Mouse (Mus musculus): ENCODE measurements around the gene Stk4.

The Stk4 gene

DNA sequence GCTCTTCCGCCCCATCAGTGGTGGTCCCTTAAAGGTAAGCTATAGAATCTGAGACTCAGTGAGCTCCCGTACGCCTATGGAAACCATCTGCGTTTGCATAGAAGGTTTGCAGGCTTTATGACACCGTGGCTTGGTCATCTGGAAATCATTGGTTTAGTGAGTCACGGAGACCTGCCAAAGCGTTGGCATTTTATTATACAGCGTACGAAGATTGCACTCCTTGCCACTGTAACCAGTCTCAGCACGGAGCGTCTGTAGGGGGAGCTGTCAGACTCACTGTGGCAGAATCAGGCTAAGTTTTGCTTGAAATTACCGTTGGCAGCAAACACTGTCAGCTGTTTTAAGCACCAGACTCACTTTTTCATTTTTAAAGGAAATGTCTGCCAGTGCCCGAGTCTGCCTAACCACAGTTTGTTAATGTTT, 56.4 kb downstream of the Stk4 start:
- in situ Hi-C loops (cut with MboI; ENCODE audit: low sequenced_read_pairs): no loop called here

DNA sequence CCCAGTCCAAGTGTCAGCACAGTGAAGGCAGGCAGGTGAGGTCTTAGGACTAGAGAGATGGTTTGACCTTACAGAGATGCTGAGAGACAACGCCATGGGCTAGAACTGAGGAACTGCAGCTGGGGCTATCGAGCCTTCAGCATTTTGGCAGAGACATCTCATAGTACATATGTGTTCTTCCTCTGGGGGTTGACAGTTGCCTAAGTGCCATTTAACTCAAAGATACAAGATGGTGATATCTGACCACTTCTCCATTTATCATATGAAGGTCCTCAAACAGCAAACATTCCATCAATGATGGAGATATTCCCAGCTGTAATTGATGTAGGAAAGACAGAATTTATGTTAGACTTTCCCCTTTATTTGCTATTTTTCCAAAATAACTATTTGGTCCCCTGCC, 57.2 kb downstream of the Stk4 start:
- in situ Hi-C loops (cut with MboI; ENCODE audit: low sequenced_read_pairs): no loop called here

DNA sequence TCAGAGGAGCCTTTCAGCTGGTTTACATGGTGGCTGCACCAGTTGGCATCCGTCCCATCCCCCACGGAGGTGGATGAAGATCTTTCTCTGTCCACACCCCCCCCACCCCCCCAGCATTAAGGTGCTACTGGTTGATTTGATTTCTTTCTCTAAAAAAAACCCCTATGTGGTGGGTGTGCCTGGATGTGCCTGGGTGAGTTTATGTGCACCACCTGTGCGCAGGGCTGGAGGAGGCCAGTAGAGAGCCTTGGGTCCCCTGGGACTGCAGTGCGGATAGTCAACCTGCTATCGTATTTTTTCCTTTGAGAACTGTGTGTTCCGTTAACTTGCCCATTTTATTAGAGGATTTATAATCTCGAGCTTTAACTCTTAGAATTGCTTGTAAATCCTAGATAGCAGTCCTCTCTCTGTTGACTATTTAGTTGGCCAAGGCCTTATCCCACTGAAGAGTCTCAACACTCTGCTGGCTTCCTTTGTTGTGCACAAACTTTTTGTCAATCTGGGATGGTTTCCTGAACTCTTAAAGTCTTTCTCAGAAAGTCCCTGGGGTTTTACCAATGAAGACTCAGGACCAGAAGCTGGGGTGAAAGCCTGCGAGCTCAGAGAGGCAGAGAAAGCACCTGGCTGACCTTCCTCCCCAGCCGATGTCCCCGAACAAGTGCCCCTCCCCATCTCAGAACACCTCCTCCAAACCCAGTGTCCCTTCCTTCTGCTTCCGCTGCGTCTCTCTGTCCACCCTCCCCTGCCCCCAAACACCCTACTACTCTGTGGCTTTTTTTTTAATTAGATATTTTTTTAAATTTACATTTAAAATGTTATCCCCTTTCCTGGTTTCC, 58.7 kb downstream of the Stk4 start:
- in situ Hi-C loops (cut with MboI; ENCODE audit: low sequenced_read_pairs): no loop called here

DNA sequence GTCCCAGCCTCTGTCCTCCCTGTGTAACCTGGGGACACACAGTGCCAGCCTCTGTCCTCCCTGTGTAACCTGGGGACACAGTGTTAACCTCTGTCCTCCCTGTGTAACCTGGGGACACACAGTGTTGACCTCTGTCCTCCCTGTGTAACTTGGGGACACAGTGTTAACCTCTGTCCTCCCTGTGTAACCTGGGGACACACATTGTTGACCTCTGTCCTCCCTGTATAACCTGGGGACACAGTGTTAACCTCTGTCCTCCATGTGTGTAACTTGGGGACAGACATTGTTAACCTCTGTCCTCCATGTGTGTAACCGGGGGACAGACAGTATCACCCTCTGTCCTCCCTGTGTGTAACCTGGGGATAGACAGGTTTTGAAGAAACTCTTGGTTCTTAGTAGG, 61.5 kb downstream of the Stk4 start:
- in situ Hi-C loops (cut with MboI; ENCODE audit: low sequenced_read_pairs): no loop called here

DNA sequence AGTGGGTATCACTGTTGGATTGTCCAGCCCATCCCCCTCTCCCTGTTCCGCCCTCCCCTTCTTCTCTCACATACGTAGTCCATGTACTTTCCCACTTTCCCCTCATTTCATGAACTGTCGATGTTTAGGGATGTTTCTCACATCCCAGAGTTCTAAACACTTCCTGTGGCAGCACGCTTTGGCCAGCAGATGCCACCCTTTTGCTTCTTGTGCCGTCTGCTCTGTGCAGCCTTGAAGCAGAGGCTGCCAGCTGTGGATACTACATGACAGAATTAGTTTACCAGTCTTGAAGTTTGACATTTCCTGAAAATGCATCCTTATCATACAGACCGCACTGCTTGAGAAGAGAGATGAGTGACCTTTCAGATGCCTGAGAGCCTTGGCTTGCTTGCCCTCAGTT, 64.4 kb downstream of the Stk4 start:
- in situ Hi-C loops (cut with MboI; ENCODE audit: low sequenced_read_pairs): no loop called here

DNA sequence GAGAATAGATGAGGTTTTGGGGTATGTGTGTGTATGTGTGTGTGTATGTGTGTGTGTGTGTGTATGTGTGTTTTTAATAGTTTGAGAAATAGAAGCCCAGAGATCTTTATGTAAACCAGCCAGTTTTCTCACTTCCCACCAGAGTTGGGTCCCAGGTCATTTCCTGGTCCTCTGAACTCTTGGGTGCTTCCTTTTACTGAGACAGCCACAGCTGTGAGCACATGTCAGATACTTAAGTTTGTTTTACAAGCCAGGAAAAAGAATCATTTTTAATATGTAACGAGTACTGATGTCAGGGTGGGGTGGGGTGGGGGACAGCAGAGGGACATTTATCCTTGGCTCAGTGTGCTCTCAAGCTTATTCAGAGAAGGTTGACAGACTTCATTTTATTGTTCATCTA, 65.2 kb downstream of the Stk4 start:
- in situ Hi-C loops (cut with MboI; ENCODE audit: low sequenced_read_pairs): no loop called here

DNA sequence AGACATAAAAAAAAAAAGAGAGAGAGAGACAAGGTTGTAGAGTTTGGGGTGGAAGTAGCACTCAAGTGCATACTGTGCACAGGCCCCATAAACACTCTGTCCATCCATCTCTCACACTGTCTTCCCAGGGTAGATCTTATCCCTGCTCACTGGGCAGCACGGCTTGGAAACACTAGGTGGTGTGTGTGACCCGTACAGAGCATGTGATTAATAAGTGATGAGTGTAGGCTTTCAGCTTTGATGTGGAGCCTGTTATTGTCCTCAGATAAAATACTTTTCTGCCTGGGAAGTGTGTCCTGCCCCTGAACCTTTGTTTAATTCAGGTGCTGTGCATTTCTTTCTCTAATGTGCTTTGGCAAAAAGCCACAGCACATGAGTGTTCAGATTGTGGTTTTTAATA, 66.3 kb downstream of the Stk4 start:
- in situ Hi-C loops (cut with MboI; ENCODE audit: low sequenced_read_pairs): no loop called here

DNA sequence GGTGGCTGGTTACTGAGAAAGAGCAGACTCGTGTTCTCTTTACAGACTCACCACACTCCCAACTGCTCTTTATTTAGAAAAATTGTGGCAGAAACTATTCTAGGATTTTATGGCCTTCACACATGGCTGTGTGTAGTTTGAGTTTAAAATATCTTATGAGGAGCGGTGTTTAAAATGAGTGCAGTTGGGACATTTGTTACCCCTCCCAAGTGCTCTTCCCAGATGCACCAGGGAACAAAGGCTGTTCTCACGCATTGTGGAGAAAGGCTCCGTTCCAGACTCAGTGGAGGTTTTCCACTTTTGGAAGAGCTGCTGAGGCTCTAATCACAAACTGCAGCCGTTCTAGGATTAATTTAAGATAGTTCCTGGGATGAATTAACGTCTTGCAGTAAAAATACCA, 67.6 kb downstream of the Stk4 start:
- in situ Hi-C loops (cut with MboI; ENCODE audit: low sequenced_read_pairs): no loop called here

DNA sequence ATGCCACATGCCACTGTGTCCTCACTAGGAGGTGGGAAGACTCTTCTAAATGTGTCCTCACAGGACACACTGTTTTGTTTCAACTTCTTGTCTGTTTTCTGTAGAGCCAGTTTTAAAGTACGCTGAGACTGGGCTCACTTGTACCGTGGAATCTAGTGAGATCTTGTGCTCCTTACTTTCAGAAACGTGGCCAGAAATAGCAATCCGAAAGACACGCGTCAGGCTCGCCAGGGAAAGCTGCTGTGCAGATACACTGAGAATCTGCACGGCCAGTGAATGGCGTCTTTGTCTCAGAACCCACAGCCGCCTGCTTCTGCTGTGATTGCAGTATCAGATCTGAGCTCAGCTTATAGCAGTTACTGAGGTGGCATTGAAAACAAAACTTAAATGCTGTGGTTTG, 71.9 kb downstream of the Stk4 start:
- in situ Hi-C loops (cut with MboI; ENCODE audit: low sequenced_read_pairs): no loop called here

DNA sequence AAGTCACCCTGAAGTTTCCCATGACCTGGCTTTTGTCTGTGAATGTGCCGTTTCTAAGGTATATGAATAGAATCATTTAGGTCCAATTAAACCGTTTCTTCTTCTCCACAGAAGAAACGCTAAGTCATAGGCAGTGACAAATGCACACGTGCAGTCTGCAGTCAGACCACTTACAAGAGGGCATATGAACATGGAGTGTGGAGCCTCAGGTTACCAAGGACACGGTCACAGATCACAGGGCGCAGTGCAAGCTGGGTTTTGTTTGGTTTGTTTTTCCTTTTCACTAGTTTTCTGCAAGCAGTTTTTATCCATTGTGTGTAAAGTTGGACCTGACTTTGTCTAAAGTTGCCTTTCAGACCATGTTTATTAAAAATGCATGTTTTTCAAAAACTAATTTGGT, 73.9 kb downstream of the Stk4 start:
- in situ Hi-C loops (cut with MboI; ENCODE audit: low sequenced_read_pairs): no loop called here

DNA sequence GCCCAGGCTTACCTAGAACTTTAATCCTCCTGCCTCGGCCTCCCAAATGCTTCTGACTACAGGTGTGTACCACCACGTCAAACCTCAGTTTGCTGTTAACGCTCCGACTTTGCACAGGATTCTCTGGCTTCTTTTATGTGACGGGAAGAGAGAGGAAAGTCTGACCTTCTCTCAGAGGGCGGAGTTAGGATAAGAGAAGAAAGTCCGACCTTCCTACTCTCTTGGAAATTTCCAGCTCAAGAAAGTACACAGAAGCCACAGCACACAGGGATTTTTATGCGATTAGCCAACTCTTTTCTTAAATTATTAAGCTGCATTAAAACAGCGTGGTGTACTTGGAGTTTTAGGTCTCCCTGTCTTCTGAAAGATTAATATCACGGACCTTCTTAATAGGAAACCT, 74.4 kb downstream of the Stk4 start:
- in situ Hi-C loops (cut with MboI; ENCODE audit: low sequenced_read_pairs): no loop called here

DNA sequence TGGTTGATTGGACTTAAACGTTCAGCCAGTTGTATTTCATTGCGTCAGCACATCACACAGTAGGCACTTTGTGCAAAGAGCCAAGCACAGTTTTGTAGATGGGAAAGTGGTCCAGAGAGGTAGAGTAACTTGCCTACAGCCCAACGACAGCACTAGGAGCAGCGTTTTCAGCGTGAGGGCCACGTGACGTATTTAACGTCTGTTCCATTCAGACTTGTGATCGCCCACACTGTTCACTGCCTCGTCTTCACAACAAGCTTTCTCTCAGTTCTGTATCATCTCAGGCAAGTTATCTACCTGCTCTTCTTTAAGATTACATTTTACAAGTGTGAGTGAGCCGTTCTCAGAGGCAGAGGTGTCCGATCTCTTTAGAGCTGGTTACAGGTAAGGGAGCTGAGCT, 76.4 kb downstream of the Stk4 start:
- in situ Hi-C loops (cut with MboI; ENCODE audit: low sequenced_read_pairs): no loop called here

DNA sequence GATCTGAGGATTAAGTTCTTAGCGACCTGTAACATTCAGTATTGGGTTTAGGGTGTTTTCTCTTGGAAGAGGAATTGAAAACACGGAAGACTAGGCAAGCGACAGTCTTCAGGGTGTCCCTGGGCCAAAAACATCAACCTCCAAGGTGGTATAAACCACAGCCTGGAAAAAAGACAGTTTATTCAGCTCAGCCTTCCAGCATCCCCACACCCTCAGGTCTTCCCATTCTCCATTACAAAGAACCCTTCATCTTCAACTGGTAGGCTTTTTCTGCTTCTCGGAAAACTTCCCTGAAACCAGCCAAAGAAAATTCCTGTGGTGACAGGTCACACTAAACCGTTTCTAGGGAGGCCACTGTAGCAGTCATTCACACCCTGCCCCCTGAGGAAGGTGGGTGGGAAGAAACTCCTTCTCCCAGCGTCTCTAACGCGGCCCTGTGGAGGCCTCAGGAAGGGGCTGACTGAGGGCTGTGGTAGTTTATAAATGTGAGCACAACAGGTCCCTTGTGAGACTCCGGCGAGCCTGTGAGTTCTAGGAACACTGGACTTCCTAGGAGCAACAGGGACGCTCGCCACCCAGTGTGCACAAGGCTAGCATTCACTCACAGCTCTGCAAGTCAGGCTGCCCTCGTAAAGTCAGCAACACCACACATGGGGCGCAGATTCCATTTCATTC, 80.1 kb downstream of the Stk4 start:
- in situ Hi-C loops (cut with MboI; ENCODE audit: low sequenced_read_pairs): no loop called here

DNA sequence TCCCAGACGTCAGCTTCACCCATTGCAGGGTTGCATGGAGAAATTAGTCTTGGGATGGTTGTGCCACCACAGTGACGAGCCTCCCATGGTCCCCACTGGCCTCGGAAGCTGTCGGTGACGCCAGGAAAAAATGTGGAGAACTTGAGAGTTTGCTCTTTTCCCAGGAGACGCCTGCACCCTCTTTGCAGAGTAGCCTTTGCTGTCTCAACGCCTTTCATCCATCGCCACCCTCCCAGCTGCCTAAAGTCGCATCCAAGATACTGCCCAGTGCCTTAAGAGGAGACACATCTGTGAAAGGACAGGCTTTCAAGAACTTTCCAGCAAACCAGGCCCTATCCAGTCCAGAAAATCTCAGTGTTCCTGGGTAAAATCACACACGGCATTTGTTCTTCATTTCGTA, 82.2 kb downstream of the Stk4 start:
- in situ Hi-C loops (cut with MboI; ENCODE audit: low sequenced_read_pairs): no loop called here

DNA sequence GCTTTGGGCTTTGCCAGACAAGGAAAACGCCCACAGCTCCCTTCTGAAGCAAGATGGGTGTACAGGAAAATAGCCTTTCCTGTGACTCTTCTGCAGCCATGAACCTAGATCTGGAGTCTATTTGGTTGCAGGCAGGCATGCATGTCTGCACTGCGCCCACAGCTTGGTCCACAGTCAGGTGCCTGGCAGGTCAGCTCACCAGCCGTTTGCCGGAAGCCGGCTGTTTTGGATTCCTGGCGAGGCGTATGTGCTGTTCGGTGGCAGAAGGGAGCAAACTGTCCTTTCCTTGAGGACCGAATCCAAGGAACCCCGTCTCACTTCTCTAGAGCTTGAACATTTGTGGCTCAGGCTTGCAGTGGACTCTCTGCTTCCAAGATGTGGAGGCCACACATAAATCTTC, 83.9 kb downstream of the Stk4 start:
- in situ Hi-C loops (cut with MboI; ENCODE audit: low sequenced_read_pairs): no loop called here

DNA sequence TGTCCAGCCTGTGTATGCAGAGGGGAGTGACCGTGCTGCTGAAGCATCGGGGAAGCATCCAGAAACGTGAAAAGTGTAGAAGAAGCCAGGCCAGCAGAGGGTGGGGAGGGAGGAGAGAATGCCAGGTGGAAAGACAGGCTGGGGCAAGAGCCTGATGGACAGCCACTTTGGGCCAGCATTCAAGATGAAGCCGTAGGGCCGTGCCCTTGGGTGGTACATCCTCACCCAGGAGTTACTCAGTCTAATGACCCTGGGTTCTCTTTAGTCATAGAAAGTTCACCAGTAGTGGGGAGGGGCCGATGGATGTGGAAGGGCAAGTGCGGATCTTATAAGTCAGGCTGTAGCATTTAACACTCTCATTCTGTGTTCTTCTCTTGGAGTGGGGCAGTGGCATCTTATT, 86.0 kb downstream of the Stk4 start:
- in situ Hi-C loops (cut with MboI; ENCODE audit: low sequenced_read_pairs): no loop called here

DNA sequence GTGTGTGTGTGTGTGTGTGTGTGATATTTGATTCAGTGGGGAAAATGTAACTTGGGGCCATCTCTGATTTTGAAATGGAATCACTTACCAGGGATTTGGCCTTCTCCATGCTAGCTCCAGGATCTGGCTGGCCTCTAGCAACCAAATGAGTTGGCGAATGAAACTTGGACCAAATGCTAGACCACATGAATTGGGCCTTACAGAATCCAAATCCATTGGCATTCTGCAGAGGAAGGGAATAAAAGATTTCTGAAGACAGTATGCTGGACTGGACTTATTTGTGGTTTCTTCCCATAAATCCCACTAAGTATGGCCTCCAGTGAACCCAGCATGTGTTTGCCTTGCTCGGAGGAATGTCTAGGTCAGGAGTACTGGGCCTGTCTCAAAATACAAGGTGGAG, 88.7 kb downstream of the Stk4 start:
- in situ Hi-C loops (cut with MboI; ENCODE audit: low sequenced_read_pairs): no loop called here

DNA sequence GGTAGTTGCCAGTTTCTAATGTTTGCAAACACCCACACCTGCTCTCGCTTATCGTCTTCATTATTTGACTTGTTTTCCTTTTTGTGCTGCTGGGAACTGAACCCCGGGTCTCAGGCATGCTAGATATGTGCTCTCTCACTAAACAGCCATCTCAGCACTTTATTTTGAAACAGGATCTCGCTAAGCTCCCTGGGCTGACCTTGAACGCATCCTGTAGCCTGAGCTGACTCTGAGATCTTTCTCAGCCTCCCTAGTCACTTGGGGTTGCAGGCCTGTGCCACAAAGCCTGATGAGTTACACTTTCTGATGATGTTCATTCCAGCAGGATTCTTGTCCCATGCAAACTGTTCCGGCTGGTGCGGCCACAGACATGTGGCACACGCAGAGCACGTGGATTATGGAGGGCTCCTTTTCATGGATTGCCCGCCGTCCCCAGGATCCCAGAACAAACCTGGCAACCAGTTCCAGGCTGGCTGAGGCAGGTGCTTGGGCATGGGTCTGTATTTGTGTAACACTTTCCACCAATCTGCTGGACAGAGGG, 91.5 kb downstream of the Stk4 start:
- in situ Hi-C loops (cut with MboI; ENCODE audit: low sequenced_read_pairs): no loop called here

DNA sequence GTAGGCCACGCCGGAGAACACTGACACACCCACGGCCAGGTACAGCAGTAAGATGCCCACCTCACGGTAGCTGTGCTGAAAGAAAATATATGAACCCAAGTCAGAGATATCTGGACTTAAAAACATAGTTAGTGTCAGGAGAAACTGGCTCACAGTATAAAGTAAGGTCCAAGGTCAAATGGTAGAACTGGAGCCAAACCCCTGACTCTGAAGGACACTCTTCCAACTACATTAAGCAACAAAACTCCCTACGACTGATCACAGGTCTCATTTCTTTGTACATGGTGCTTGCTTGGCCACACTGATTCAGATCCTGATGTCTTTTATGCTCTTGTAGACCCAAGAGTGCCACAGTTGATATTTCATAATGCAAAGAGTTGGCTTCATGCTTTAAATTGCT, 94.8 kb downstream of the Stk4 start:
- in situ Hi-C loops (cut with MboI; ENCODE audit: low sequenced_read_pairs): no loop called here

DNA sequence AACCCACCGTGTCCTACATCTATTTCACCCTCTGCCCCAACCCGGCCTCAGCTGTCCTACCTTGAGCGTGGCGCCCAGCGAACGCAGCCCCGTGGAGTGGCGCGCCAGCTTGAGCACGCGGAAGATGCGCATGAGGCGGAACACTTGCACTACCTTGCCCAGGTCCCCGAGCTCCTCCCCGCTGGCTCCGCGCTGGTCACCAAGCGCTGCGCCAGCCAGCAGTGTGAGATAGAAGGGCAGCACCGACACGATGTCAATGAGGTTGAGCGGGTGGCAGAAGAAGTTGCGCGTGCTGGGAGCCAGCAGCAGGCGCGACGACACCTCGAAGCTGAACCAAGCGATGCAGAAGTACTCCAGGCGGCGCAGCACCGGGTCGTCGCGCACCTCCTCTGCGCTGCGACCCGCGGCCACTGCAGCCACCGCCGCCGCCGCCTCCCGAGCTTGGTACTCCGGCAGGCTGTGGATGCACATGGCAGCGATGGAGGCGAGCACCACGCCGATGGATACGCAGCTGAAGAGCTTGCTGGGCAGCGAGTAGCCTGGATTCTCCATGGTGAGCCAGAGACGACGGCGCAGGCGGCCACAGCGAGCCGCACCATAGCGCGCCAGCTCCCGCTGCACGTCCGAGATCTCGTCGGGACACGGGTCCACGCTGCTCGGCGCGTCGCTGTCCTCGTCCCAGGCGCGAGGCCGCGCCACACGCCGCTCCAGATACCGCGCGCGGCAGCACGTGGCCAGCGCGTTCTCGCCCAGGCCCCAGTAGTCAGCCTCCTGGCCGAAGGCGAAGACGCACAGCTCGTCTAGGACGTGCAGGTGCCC, 97.8 kb downstream of the Stk4 start:
- in situ Hi-C loops (cut with MboI; ENCODE audit: low sequenced_read_pairs): no loop called here

DNA sequence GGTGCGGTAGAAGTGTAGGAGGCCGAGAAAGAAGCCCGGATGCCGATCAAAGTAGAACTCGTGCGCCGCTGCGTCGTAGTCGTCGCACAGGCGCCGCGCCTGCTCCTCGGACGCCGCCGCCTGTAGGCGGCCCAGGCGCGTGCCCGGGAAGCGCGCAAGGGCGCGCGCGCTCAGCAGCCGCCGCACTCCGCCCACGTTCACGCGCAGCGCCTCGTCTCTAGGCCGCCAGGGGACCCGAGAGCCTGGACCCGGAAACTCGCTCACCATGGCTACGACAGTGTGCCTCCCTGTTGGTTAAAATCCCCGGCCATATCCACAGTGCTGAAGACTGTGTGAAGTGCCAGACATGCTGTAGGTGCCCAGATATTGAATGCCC, 98.4 kb downstream of the Stk4 start:
- in situ Hi-C loops (cut with MboI; ENCODE audit: low sequenced_read_pairs): no loop called here

DNA sequence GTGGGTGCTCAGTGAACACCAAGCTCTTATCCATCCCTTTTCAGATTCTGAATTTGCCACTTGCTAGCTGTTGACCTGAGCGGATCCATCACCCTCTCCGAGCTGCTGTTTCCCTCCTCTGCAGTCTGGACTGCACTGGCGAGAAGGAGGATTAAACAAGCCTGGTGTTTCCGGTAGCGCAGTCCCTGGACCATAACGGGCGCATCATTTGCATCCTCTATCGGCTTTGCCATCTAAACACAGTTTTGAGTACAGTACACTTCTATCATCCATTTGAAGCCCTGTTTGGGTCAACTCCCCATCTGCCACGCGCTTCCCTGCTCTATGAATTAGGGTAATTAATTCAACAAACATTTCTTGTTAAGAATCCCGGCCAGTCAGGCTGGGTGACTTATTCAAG, 100.2 kb downstream of the Stk4 start:
- in situ Hi-C loops (cut with MboI; ENCODE audit: low sequenced_read_pairs): no loop called here

Data from CH12F3 (cell line).